Mouse (Mus musculus) kidney, embryonic 16.5 days (tissue): ENCODE data around the gene Rfc1. TPM values are rescaled to one million over a fixed set of nuclear protein-coding genes. Genes with fewer than 3 reads are reported as not detected.

Experiments used
- ATAC-seq: fragments of 200-750 bp; cut with Nextera tagmentation; 2 replicates; pipeline ENCODE4 v1.8.0; 2017; ENCODE audit warnings: moderate TSS enrichment; ENCODE audit not compliant: low FRiP score, low TSS enrichment
- H3K27ac ChIP-seq: fragments of 300-500 bp; sonication (generic); 2 replicates; pipeline ENCODE4 v1.5.1; 2014; ENCODE audit warnings: low read length
- H3K27me3 ChIP-seq: fragments of 300-500 bp; sonication (generic); 2 replicates; pipeline ENCODE4 v1.6.1; 2014; ENCODE audit warnings: low read length, control low read depth, mixed read lengths; ENCODE audit not compliant: insufficient read depth
- H3K36me3 ChIP-seq: fragments of 300-500 bp; sonication (generic); 2 replicates; pipeline ENCODE4 v1.6.1; 2014; ENCODE audit warnings: low read length, control low read depth, mixed read lengths; ENCODE audit not compliant: insufficient read depth
- H3K4me1 ChIP-seq: fragments of 300-500 bp; sonication (generic); 2 replicates; pipeline ENCODE4 v1.6.1; 2014; ENCODE audit warnings: low read length, control low read depth, mixed read lengths; ENCODE audit not compliant: insufficient read depth
- H3K4me2 ChIP-seq: fragments of 300-500 bp; sonication (generic); replicated peaks from 2 replicates; pipeline ENCODE4 v1.6.1; 2014; ENCODE audit warnings: low read depth, low read length
- H3K4me3 ChIP-seq: fragments of 300-500 bp; sonication (generic); 2 replicates; pipeline ENCODE4 v1.5.1; 2014; ENCODE audit warnings: mild to moderate bottlenecking, low read length
- H3K9ac ChIP-seq: fragments of 300-500 bp; sonication (generic); replicated peaks from 2 replicates; pipeline ENCODE4 v1.6.1; 2014; ENCODE audit warnings: low read length
- H3K9me3 ChIP-seq: fragments of 300-500 bp; sonication (generic); 2 replicates; pipeline ENCODE4 v1.6.1; 2016; ENCODE audit warnings: low read length, control low read depth
- WGBS: fragments of 180-500 bp; shearing (Covaris S2); extraction: QIAGEN DNeasy Blood & Tissue Kit; methylation state at CpG from one replicate; pipeline ENCODE4 v1.1.7; 2014; 5-methylcytosine and 5-hydroxymethylcytosine counted together
- polyA plus RNA-seq: library from polyadenylated mRNA; unstranded; fragments of >200 nt; fragmentation: Nextera tagmentation; extraction: Ambion mirVana; gene quantifications from 2 replicates; pipeline ENCODE4 v1.2.1, GENCODE M21; 2015

The Rfc1 gene
- polyA plus RNA-seq: 70.8 and 87.8 TPM in 2 replicates

DNA sequence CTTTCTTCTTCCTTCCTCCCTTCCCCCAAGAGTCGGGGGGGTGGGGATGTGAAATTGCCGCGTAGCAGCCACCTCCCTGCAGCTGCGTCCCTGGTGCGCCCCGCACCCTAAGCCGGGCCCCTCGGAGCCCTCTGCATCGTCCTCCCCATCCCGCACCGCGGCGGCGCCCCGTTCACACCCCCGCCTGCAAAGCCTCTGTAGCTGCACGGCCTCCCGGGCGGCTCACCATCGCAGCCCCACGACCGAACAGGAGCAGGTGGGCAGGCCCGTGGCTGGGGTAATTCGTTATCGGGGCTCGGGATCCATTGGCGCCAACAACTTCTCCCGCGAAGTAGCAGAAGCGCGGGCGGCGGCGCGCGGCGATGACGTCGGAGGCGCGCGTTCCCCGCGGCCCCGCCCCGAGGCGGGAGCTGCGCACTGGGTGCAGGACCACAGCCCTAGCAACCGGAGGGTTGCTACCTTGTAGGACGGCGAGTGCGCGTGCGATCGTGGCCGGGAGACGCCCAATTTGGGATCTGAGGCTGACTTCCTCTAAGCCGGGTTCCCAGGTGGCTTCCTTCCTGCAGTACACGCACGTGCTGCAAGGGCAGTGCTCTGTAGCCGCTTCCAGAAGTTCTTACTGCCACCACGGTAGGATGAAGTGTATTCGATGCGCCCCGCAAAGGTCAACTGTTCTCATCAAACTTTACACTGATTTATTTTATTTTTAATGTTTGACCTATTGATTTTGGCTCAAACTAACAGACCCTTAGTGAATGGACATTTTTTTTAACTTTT lies at the start of gene Rfc1:
Gene Rfc1 (minus strand): TSS at position 373 of the 777 bp plus-strand sequence.
- Histone ChIP-seq H3K27ac (peak within 1 kb of the TSS; percentile 85), H3K9me3 (no peaks in the 10 kb centered on the region), H3K9ac (peak within 1 kb of the TSS; percentile 94), H3K4me1 (peaks cover 8% of the 10 kb centered on the region), H3K27me3 (no peaks in the 10 kb centered on the region), H3K36me3 (no peaks in the 10 kb centered on the region), H3K4me2 (peak within 1 kb of the TSS; percentile 79), H3K4me3 (peak within 1 kb of the TSS; percentile 98)
- ATAC-seq: peak; percentile 98
- under 1% methylated on average over 65 of the region's 65 CpGs for WGBS

DNA sequence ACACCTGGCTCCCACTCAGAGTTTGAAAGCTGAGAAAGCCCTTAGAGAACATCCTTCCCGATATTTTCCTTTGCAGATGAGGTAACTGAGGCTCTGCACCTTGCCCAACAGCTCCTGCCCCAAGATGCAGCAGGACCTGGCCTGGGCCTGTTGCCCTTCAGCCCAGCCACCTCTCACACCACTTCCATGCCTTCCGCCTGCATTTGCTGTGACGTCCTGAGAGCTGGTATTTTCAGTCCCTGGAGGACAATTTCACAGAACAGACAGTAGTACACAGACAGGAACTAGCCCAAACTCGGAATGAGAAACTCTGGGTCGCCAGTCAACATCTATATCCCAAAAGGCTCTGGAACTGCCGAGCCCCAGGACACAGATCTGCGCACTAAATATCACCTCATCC lies 39.3 kb upstream of the Rfc1 start:
- no peaks in the 10 kb centered on the region for H3K9me3 ChIP-seq
- H3K36me3 ChIP-seq: no peaks in the 10 kb centered on the region
- WGBS: 70% methylated on average over 7 of the region's 7 CpGs
- H3K4me1 ChIP-seq: no peaks in the 10 kb centered on the region
- no peak overlapping the region for H3K9ac ChIP-seq
- no peak overlapping the region for H3K4me2 ChIP-seq
- no peak overlapping the region for H3K4me3 ChIP-seq
- no peaks in the 10 kb centered on the region for H3K27me3 ChIP-seq
- H3K27ac ChIP-seq: no peak overlapping the region
- no peak for ATAC-seq

DNA sequence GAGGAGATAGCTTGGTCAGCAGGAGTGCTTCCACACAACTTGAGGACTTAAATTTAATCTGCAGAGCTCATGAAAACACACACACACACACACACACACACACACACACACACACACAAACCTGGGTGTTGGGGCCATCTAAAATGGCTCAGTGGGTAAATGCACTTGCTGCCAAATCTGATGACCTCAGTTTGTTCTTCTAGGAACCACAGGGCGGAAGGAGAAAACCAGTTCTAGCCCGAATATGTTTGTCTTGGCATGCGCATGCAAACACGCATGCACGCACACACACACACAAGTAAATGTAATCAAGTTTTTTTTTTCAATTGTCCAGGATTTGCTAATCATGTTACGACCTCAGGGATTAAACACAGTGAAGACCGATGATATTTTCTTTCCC lies 36.1 kb upstream of the Rfc1 start:
- Histone ChIP-seq H3K4me1 (no peaks in the 10 kb centered on the region), H3K36me3 (no peaks in the 10 kb centered on the region), H3K9ac (no peak overlapping the region), H3K27ac (no peak overlapping the region), H3K9me3 (no peaks in the 10 kb centered on the region), H3K4me2 (no peak overlapping the region), H3K27me3 (no peaks in the 10 kb centered on the region), H3K4me3 (no peak overlapping the region)
- no peak for ATAC-seq
- 86% methylated on average over 7 of the region's 7 CpGs for WGBS

DNA sequence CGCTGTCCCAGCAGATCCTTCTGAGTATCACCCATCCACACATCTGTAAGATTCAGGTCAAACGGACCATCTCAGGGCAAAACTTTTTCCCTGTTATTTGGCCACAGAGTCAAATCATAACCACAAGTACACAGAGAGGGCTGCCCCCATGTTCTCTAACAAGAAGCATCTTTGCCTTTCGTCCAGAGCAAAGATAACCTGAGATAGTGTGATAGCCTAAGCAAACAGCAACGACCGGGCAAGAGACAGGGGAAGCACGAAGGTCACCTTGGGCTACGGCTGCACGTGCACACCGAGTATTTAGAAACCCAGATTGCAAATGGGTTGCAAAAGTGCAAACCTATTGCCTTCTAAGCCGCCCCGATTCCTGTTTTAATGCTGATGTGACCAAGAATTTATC lies 32.4 kb upstream of the Rfc1 start:
- Histone ChIP-seq H3K4me1 (no peaks in the 10 kb centered on the region), H3K27ac (no peak overlapping the region), H3K4me2 (no peak overlapping the region), H3K27me3 (no peaks in the 10 kb centered on the region), H3K4me3 (no peak overlapping the region), H3K9me3 (no peaks in the 10 kb centered on the region), H3K36me3 (no peaks in the 10 kb centered on the region), H3K9ac (no peak overlapping the region)
- WGBS: 89% methylated on average over 11 of the region's 11 CpGs
- no peak for ATAC-seq

DNA sequence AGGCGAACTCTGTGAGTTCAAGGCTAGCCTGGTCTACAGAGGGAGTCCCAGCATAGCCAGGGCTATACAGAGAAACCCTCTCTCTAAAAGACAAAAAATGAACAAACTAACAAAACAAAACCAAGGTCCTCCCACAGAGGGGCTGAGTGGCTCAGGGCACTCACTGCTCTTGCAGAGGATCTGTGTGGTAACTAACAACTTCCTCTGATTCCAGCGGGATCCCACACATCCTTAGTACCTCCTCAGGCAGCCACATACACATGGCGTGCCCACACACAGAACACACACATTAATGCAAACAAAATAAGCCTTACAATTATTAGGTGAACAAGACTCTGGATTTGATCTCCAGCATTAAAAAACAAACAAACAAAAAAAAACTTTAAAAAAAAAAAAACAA lies 22.3 kb upstream of the Rfc1 start:
- ATAC-seq: no peak
- Histone ChIP-seq H3K4me1 (no peaks in the 10 kb centered on the region), H3K27me3 (no peaks in the 10 kb centered on the region), H3K9me3 (peaks cover 5% of the 10 kb centered on the region; the same call in 1 of the 2 replicates), H3K4me3 (no peak overlapping the region), H3K36me3 (no peaks in the 10 kb centered on the region), H3K9ac (no peak overlapping the region), H3K27ac (no peak overlapping the region), H3K4me2 (no peak overlapping the region)
- 83% methylated on average over 3 of the region's 3 CpGs for WGBS

DNA sequence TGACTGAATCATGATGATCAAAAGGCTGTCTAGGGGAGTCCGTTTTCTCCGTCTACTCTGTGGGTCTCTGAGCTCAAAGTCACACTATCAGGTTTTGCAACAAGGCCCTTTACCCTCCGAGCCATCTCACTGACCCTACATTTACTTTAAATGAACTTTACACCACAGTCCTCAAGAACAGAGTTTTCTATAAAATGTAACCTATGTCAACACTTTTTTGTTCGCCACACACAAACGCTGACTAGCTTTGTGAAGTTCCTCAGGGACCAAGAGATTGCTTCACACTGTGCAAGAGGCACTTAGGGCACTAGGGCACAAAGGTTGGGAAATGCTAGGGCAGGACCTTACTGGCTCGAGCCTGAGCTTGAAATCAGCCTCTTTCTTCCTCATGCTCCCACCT lies 21.4 kb upstream of the Rfc1 start:
- no peaks in the 10 kb centered on the region for H3K36me3 ChIP-seq
- H3K9ac ChIP-seq: no peak overlapping the region
- WGBS: 79% methylated on average over 6 of the region's 6 CpGs
- no peaks in the 10 kb centered on the region for H3K27me3 ChIP-seq
- H3K9me3 ChIP-seq: peaks cover 5% of the 10 kb centered on the region; the same call in 1 of the 2 replicates
- no peak overlapping the region for H3K27ac ChIP-seq
- H3K4me1 ChIP-seq: no peaks in the 10 kb centered on the region
- H3K4me2 ChIP-seq: no peak overlapping the region
- H3K4me3 ChIP-seq: no peak overlapping the region
- ATAC-seq: no peak

DNA sequence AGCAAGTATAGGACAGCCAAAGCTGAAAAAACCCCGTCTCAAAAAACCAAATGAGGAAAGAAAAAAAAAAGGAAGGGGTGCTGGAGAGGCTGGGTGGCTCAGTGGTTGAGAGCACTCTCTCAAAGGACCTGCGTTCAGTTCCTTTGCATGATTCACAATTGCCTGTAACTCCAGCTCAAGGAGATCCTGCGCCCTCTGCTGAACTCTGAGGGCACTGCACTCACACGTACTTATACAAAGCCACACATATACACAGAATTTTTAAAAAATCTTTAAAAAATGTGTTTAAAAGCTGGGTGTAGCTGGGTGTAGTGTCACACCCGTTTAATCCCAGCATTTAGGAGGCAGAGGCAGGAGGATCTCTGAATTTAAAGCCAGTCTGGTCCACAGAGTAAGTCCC lies 19.5 kb upstream of the Rfc1 start:
- Histone ChIP-seq H3K36me3 (no peaks in the 10 kb centered on the region), H3K9ac (no peak overlapping the region), H3K4me2 (no peak overlapping the region), H3K4me1 (no peaks in the 10 kb centered on the region), H3K27me3 (no peaks in the 10 kb centered on the region), H3K9me3 (peaks cover 5% of the 10 kb centered on the region; the same call in 1 of the 2 replicates), H3K27ac (no peak overlapping the region), H3K4me3 (no peak overlapping the region)
- 74% methylated on average over 5 of the region's 5 CpGs for WGBS
- no peak for ATAC-seq

DNA sequence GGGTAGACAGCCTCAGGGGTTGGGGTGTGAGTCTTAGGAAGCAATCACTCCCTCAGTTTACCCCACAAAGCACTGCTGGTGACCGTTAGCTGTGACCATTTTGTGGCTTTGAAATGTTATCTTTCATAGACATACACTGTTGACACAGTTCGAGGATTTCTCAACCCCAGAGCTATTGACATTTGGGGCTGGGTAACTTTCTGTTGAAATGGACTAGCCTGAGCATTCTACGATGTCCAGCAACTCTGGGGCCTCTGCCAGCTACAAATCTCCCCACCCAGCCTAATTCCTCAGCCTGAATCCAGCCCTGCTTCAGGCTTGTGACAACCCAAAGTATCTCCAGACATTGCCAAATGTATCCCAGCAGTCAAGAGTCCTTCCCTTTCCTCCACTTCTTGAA lies 18.6 kb upstream of the Rfc1 start:
- no peak for ATAC-seq

DNA sequence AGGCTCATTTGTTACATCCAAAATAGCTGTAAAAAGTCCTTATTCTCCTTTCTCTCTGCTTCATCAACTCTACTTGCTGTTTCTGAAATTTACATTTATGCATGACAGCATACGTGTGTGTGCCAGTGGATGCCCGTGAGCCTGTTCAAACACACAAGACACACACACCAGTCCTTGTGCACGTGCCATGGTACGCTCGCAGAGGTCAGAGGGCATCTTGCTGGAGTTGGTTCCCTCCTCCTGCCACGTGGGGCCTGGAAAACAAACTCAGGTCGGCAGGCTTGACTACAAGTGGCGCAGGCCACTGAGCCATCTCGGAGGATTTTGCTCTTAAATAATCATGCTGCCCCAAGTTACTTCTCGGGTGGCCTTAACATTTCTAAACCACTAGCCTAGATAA lies 15.0 kb upstream of the Rfc1 start:
- Histone ChIP-seq H3K4me1 (0 out of 2 replicates have a peak, but pooled peaks cover 5% of the 10 kb centered on the region), H3K36me3 (no peaks in the 10 kb centered on the region), H3K9ac (no peak overlapping the region), H3K4me2 (no peak overlapping the region), H3K27me3 (no peaks in the 10 kb centered on the region), H3K9me3 (peaks cover 5% of the 10 kb centered on the region; the same call in 1 of the 2 replicates), H3K4me3 (no peak overlapping the region), H3K27ac (no peak overlapping the region)
- ATAC-seq: no peak
- 56% methylated on average over 10 of the region's 10 CpGs for WGBS

More for the DNA sequence above, 18.6 kb upstream of the Rfc1 start:
- Histone ChIP-seq H3K36me3 (no peaks in the 10 kb centered on the region), H3K4me3 (no peak overlapping the region), H3K9me3 (peaks cover 5% of the 10 kb centered on the region; the same call in 1 of the 2 replicates), H3K4me1 (no peaks in the 10 kb centered on the region), H3K9ac (no peak overlapping the region), H3K27me3 (no peaks in the 10 kb centered on the region), H3K4me2 (no peak overlapping the region), H3K27ac (no peak overlapping the region)
- 81% methylated on average over 3 of the region's 3 CpGs for WGBS

DNA sequence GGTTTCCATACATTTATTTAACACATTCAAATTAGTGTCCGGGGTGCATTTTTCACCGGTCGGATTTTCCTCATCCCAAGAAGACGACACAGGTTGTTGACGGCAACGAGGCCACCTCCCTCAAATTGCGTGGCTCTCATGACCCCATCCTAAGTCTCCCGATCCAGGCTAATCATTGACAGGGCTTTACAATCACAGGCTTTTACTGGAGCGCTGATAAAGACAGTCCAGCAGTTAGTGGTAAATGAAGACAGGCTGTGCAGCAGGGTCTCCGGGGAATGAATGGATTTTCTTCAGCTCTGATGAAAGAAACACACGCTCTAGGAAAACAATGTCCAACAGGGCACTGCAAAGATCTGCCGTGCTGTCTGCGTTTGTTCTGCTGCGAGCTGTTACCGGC lies 12.7 kb upstream of the Rfc1 start, which contains the start of gene Klb:
Gene Klb (plus strand): TSS at position 147 of the 400 bp plus-strand sequence.
- Histone ChIP-seq H3K9me3 (no peaks in the 10 kb centered on the region), H3K27me3 (no peaks in the 10 kb centered on the region), H3K4me3 (no peak within 1 kb of the TSS), H3K4me2 (peak within 1 kb of the TSS; percentile 29; the same call in 1 of the 2 replicates), H3K9ac (no peak within 1 kb of the TSS), H3K36me3 (no peaks in the 10 kb centered on the region), H3K27ac (no peak within 1 kb of the TSS), H3K4me1 (0 out of 2 replicates have a peak, but pooled peaks cover 5% of the 10 kb centered on the region)
- no peak for ATAC-seq
- WGBS: 64% methylated on average over 15 of the region's 15 CpGs
